Mouse (Mus musculus) layer of hippocampus, postnatal 10 days (tissue): ENCODE measurements around the gene Gm7145. TPM values are rescaled to one million over a fixed set of nuclear protein-coding genes. Genes with fewer than 3 reads are reported as not detected.
"Not testable (repeated sequence)": the region's sequence is repeated elsewhere in the genome, so short reads cannot be mapped to it uniquely, and the experiment has no call there.

ENCODE experiments used
- DNase-seq, 2 experiments: peaks; one replicate each; pipeline ENCODE4 v3.0.0; 2021; ENCODE audit warnings: low spot score in 2 of 2
- long read RNA-seq: library from polyadenylated mRNA; stranded (forward); transcript quantifications from one replicate; pipeline ENCODE4 v2.0.0, GENCODE M21; 2023
- total RNA-seq, 2 experiments: library from RNA; stranded (reverse); gene quantifications; 2 replicates each; pipeline ENCODE4 v1.2.3; 2021

The Gm7145 gene
- not detected for total RNA-seq
- long read RNA-seq = 0 reads

GRCm38 (mm10) chr1:117965639-117966038, at the start of gene Gm7145:
Gene Gm7145 (plus strand): TSS chr1:117965939.
- no peak for DNase-seq

GRCm38 (mm10) chr1:117927715-117928114, 38.0 kb upstream of the Gm7145 start, which contains the start of gene Gm28168:
Gene Gm28168 (plus strand): TSS chr1:117928015.
- not testable (repeated sequence) for DNase-seq

GRCm38 (mm10) chr1:118003876-118004275, 38.1 kb downstream of the Gm7145 start:
- not testable (repeated sequence) for DNase-seq

- not testable (repeated sequence) for DNase-seq
Measured at GRCm38 (mm10) chr1:118012736-118013135, 47.0 kb downstream of the Gm7145 start.

Other genes starting within 250 kb of the Gm7145 start
- not detected for gene B020011L13Rik, start 184.8 kb upstream of the Gm7145 start, total RNA-seq
- not detected for gene Gm28360, start 135.9 kb upstream of the Gm7145 start, total RNA-seq
- not detected for gene Gm28168, start 37.9 kb upstream of the Gm7145 start, total RNA-seq
- not detected for gene Gm29106, start 210.6 kb downstream of the Gm7145 start, total RNA-seq